Mouse (Mus musculus) bone marrow macrophage, adult 2 months (primary cell): ENCODE results near the gene Astl.

Source experiments
- CTCF ChIP-seq: IDR thresholded peaks from 2 replicates; pipeline ENCODE4 v1.5.1; 2012; ENCODE audit warnings: low read depth, mild to moderate bottlenecking, low read length, moderate library complexity
- POLR2A ChIP-seq: IDR thresholded peaks from 2 replicates; pipeline ENCODE4 v1.6.1; 2012; ENCODE audit warnings: mild to moderate bottlenecking, low read depth, low read length, borderline replicate concordance

DNA sequence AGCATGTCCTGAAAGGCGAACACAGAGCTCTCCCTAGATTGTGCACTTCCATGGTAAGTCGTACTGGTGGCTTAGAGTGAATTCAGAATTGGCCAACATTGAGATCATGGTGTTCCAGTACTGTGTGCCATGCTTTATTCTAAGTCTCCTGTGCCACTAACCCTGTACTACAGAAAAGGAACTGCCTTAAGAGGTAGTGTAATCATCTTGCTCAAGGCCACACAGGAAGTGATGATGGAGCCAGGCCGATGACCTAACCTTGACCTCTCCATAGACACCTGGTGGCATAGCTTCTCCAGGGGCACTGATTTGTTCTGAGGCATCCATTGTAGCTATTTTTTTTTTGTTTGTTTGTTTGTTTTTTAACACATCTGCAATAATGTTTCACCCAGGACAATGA, 36.6 kb upstream of the Astl start:
- no peak for TF ChIP-seq CTCF
- no peak for TF ChIP-seq POLR2A
